Mouse (Mus musculus) midbrain, embryonic 16.5 days (tissue): ENCODE measurements around the gene Nle1. TPM values are rescaled to one million over a fixed set of nuclear protein-coding genes. Genes with fewer than 3 reads are reported as not detected.
"Not testable (repeated sequence)": the region's sequence is repeated elsewhere in the genome, so short reads cannot be mapped to it uniquely, and the experiment has no call there.

Experiments
- ATAC-seq: fragments of 200-750 bp; cut with Nextera tagmentation; 2 replicates; pipeline ENCODE4 v1.8.0; 2017; ENCODE audit warnings: moderate TSS enrichment
- H3K27ac ChIP-seq: fragments of 300-500 bp; sonication (generic); 2 replicates; pipeline ENCODE4 v1.5.1; 2014; ENCODE audit warnings: mild to moderate bottlenecking, low read length, mixed read lengths
- H3K27me3 ChIP-seq: fragments of 300-500 bp; sonication (generic); 2 replicates; pipeline ENCODE4 v1.6.1; 2014; ENCODE audit warnings: low read depth, low read length, mixed read lengths; ENCODE audit not compliant: control insufficient read depth, insufficient read depth
- H3K36me3 ChIP-seq: fragments of 300-500 bp; sonication (generic); 2 replicates; pipeline ENCODE4 v1.6.1; 2014; ENCODE audit warnings: mild to moderate bottlenecking, low read length, moderate library complexity, mixed read lengths; ENCODE audit not compliant: control insufficient read depth, insufficient read depth
- H3K4me1 ChIP-seq: fragments of 300-500 bp; sonication (generic); 2 replicates; pipeline ENCODE4 v1.6.1; 2014; ENCODE audit warnings: mild to moderate bottlenecking, low read length, mixed read lengths; ENCODE audit not compliant: control insufficient read depth, insufficient read depth
- H3K4me2 ChIP-seq: fragments of 300-500 bp; sonication (generic); 2 replicates; pipeline ENCODE4 v1.6.1; 2014; ENCODE audit warnings: mild to moderate bottlenecking, low read length, mixed read lengths
- H3K4me3 ChIP-seq: fragments of 300-500 bp; sonication (generic); 2 replicates; pipeline ENCODE4 v1.5.1; 2014; ENCODE audit warnings: low read depth, mild to moderate bottlenecking, low read length, moderate library complexity, mixed read lengths
- H3K9ac ChIP-seq: fragments of 300-500 bp; sonication (generic); 2 replicates; pipeline ENCODE4 v1.6.1; 2014; ENCODE audit warnings: low read depth, low read length, mixed read lengths
- H3K9me3 ChIP-seq: fragments of 300-500 bp; sonication (generic); replicated peaks from 2 replicates; pipeline ENCODE4 v1.6.1; 2014; ENCODE audit warnings: mild to moderate bottlenecking, low read length, mixed read lengths; ENCODE audit not compliant: control insufficient read depth, poor library complexity, severe bottlenecking
- WGBS: fragments of 180-500 bp; shearing (Covaris S2); extraction: QIAGEN DNeasy Blood & Tissue Kit; methylation state at CpG from one replicate; pipeline ENCODE4 v1.1.7; 2014; 5-methylcytosine and 5-hydroxymethylcytosine counted together
- polyA plus RNA-seq: library from polyadenylated mRNA; unstranded; fragments of >200 nt; fragmentation: Nextera tagmentation; extraction: Ambion mirVana; gene quantifications from 2 replicates; pipeline ENCODE4 v1.2.1, GENCODE M21; 2015

Gene Nle1
- polyA plus RNA-seq, 1 experiment from 2014 or later: 35.7 TPM

GRCm38 (mm10) chr11:82945636-82946035, 37.4 kb upstream of the Nle1 start:
- Histone ChIP-seq H3K36me3 (no peaks in the 10 kb centered on the region), H3K27me3 (peaks cover 5% of the 10 kb centered on the region), H3K27ac (no peak overlapping the region), H3K9me3 (no peaks in the 10 kb centered on the region), H3K9ac (no peak overlapping the region), H3K4me1 (no peaks in the 10 kb centered on the region), H3K4me2 (no peak overlapping the region), H3K4me3 (no peak overlapping the region)
- ATAC-seq: no peak
- 72% methylated on average over 2 of the region's 2 CpGs for WGBS

DNA sequence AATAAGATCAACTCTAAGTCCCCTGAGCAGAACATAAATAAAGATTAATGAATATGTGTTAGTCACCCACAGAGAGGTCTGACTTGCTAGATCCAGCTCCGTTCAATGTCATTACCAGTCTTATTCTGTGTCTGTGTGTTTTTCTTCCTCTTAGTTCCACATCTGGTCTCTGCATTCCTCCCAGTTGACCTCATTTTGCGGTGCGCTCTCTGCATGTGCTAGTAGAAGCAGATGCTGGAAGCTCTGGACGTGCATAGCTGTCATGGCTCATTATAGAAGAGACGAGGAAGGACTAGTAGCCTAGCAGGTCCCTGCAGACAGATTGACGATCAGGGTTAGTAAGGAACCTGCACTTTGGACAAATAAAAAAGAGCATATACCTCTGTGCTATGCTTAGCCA, 35.1 kb upstream of the Nle1 start:
- Histone ChIP-seq H3K27me3 (peaks cover 4% of the 10 kb centered on the region), H3K4me2 (no peak overlapping the region), H3K9ac (no peak overlapping the region), H3K36me3 (no peaks in the 10 kb centered on the region), H3K9me3 (no peaks in the 10 kb centered on the region), H3K4me3 (no peak overlapping the region), H3K27ac (no peak overlapping the region), H3K4me1 (no peaks in the 10 kb centered on the region)
- 63% methylated on average over 6 of the region's 6 CpGs for whole genome bisulfite sequencing
- ATAC-seq: no peak

- Histone ChIP-seq H3K4me1 (peaks cover 12% of the 10 kb centered on the region), H3K9me3 (no peaks in the 10 kb centered on the region), H3K9ac (no peak overlapping the region), H3K27ac (no peak overlapping the region), H3K27me3 (peaks cover 46% of the 10 kb centered on the region), H3K4me3 (peak overlapping the region; percentile 50), H3K4me2 (peak overlapping the region; percentile 97), H3K36me3 (no peaks in the 10 kb centered on the region)
- ATAC-seq: no peak
- WGBS: 2% methylated on average over 16 of the region's 29 CpGs
Measured at GRCm38 (mm10) chr11:82933186-82933585, 25.0 kb upstream of the Nle1 start.

- ATAC-seq, H3K9me3 ChIP-seq, H3K36me3 ChIP-seq, H3K27ac ChIP-seq: not testable (repeated sequence)
- Histone ChIP-seq H3K27me3 (peaks cover 46% of the 10 kb centered on the region), H3K4me2 (peak overlapping the region; percentile 97), H3K4me3 (peak overlapping the region; percentile 50), H3K9ac (peak overlapping the region; percentile 58), H3K4me1 (peaks cover 12% of the 10 kb centered on the region)
- under 1% methylated on average over 90 of the region's 119 CpGs for WGBS
Measured at GRCm38 (mm10) chr11:82931671-82932450, 23.6 kb upstream of the Nle1 start.

DNA sequence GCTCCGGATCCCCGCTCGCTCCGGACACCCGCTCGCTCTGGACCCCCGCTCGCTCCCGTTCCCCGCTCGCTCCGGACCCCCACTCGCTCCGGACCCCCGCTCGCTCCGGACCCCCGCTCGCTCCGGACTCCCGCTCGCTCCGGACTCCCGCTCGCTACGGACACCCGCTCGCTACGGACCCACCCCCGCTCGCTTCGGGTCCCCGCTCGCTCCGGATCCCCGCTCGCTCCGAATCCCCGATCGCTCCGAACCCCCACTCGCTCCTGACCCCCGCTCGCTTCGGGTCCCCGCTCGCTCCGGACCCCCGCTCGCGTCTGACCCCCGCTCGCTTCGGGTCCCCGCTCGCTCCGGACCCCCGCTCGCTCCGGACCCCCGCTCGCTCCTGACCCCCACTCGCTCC, 22.9 kb upstream of the Nle1 start:
- not testable (repeated sequence) for H3K36me3 ChIP-seq, H3K27ac ChIP-seq, ATAC-seq, H3K9me3 ChIP-seq
- Histone ChIP-seq H3K4me3 (peak overlapping the region; percentile 50), H3K4me1 (peaks cover 12% of the 10 kb centered on the region), H3K9ac (peak overlapping the region; percentile 58), H3K27me3 (peaks cover 39% of the 10 kb centered on the region), H3K4me2 (peak overlapping the region; percentile 97)
- WGBS: 1% methylated on average over 54 of the region's 63 CpGs

- WGBS: under 1% methylated on average over 66 of the region's 85 CpGs
- H3K27ac ChIP-seq, H3K36me3 ChIP-seq, ATAC-seq, H3K9me3 ChIP-seq: not testable (repeated sequence)
- peak overlapping the region; percentile 50 for H3K4me3 ChIP-seq
- H3K4me2 ChIP-seq: peak overlapping the region; percentile 97
- H3K27me3 ChIP-seq: peaks cover 32% of the 10 kb centered on the region
- peaks cover 12% of the 10 kb centered on the region for H3K4me1 ChIP-seq
- peak overlapping the region; percentile 58; the same call in 1 of the 2 replicates for H3K9ac ChIP-seq
Measured at GRCm38 (mm10) chr11:82930391-82930955, 22.3 kb upstream of the Nle1 start.

- Histone ChIP-seq H3K4me1 (peaks cover 12% of the 10 kb centered on the region), H3K4me3 (peak overlapping the region; percentile 50), H3K36me3 (no peaks in the 10 kb centered on the region), H3K27ac (no peak overlapping the region), H3K27me3 (peaks cover 31% of the 10 kb centered on the region), H3K4me2 (peak overlapping the region; percentile 97), H3K9ac (no peak overlapping the region), H3K9me3 (no peaks in the 10 kb centered on the region)
- WGBS: 42% methylated on average over 3 of the region's 3 CpGs
- no peak for ATAC-seq
Measured at GRCm38 (mm10) chr11:82929633-82929950, 21.4 kb upstream of the Nle1 start.

GRCm38 (mm10) chr11:82928897-82929632, 20.9 kb upstream of the Nle1 start:
- WGBS: 33% methylated on average over 20 of the region's 20 CpGs
- no peak overlapping the region for H3K27ac ChIP-seq
- H3K4me1 ChIP-seq: peaks cover 12% of the 10 kb centered on the region
- H3K36me3 ChIP-seq: no peaks in the 10 kb centered on the region
- no peak for ATAC-seq
- H3K9me3 ChIP-seq: no peaks in the 10 kb centered on the region
- no peak overlapping the region for H3K4me2 ChIP-seq
- H3K27me3 ChIP-seq: peaks cover 26% of the 10 kb centered on the region
- H3K4me3 ChIP-seq: no peak overlapping the region
- no peak overlapping the region for H3K9ac ChIP-seq

GRCm38 (mm10) chr11:82923910-82924309, 15.7 kb upstream of the Nle1 start:
- not testable (repeated sequence) for ATAC-seq, H3K36me3 ChIP-seq, H3K9ac ChIP-seq, H3K4me2 ChIP-seq, H3K9me3 ChIP-seq, H3K27ac ChIP-seq, H3K4me3 ChIP-seq, H3K4me1 ChIP-seq
- peaks cover 11% of the 10 kb centered on the region; the same call in 1 of the 2 replicates for H3K27me3 ChIP-seq
- WGBS: 84% methylated on average over 6 of the region's 6 CpGs
